Mouse (Mus musculus) spleen, postnatal 36 days (tissue): ENCODE measurements around the gene Cstl1.
"Not testable (repeated sequence)": the region's sequence is repeated elsewhere in the genome, so short reads cannot be mapped to it uniquely, and the experiment has no call there.

Experiments
- DNase-seq, 2 experiments: peaks; one replicate each; pipeline ENCODE4 v3.0.0; 2022; ENCODE audit warnings: low spot score in 2 of 2, mixed read lengths in 1 of 2

Cstl1 gene

GRCm38 (mm10) chr2:148750058-148750457 lies at the start of gene Cstl1:
Gene Cstl1 (plus strand): TSS chr2:148750358.
- no peak for DNase-seq

- peak in 1 of 2 experiments; percentile 11 for DNase-seq
Measured at GRCm38 (mm10) chr2:148706409-148707201, 43.6 kb upstream of the Cstl1 start.

- no peak for DNase-seq
Measured at GRCm38 (mm10) chr2:148707202-148707530, 43.0 kb upstream of the Cstl1 start.

GRCm38 (mm10) chr2:148712326-148712725 lies 37.8 kb upstream of the Cstl1 start:
- no peak for DNase-seq

- no peak for DNase-seq
Measured at GRCm38 (mm10) chr2:148717072-148717471, 33.1 kb upstream of the Cstl1 start.

- no peak for DNase-seq
Measured at GRCm38 (mm10) chr2:148719271-148719995, 30.7 kb upstream of the Cstl1 start.

- DNase-seq: no peak
Measured at GRCm38 (mm10) chr2:148731614-148732326, 18.4 kb upstream of the Cstl1 start.

GRCm38 (mm10) chr2:148732327-148733000 lies 17.7 kb upstream of the Cstl1 start, which contains the start of gene Napb:
Gene Napb (minus strand): TSS chr2:148732467.
- peak; percentile 75 to 80 for DNase-seq

- DNase-seq: no peak
Measured at GRCm38 (mm10) chr2:148743001-148743400, 7.2 kb upstream of the Cstl1 start.

- DNase-seq: no peak
Measured at GRCm38 (mm10) chr2:148743846-148744407, 6.2 kb upstream of the Cstl1 start.

- peak; percentile 56 to 72 for DNase-seq
Measured at GRCm38 (mm10) chr2:148751893-148752813, 2.0 kb downstream of the Cstl1 start.

GRCm38 (mm10) chr2:148754310-148754846 lies 4.2 kb downstream of the Cstl1 start:
- no peak for DNase-seq

GRCm38 (mm10) chr2:148763648-148764388 lies 13.7 kb downstream of the Cstl1 start:
- DNase-seq: peak; percentile 73

- DNase-seq: not testable (repeated sequence)
Measured at GRCm38 (mm10) chr2:148771397-148771796, 21.2 kb downstream of the Cstl1 start, which contains the start of gene Cst11. Gene Cst11 (minus strand): TSS chr2:148771497.

- DNase-seq: no peak
Measured at GRCm38 (mm10) chr2:148781709-148782108, 31.6 kb downstream of the Cstl1 start, which contains the start of gene 8030411F24Rik. Gene 8030411F24Rik (plus strand): TSS chr2:148782009.

- no peak for DNase-seq
Measured at GRCm38 (mm10) chr2:148789142-148789541, 39.0 kb downstream of the Cstl1 start, which contains the start of gene Cst12. Gene Cst12 (plus strand): TSS chr2:148789361.

- no peak for DNase-seq
Measured at GRCm38 (mm10) chr2:148798485-148798884, 48.3 kb downstream of the Cstl1 start, which contains the start of gene Cst8. Gene Cst8 (plus strand): TSS chr2:148798785.

- DNase-seq: no peak
Measured at GRCm38 (mm10) chr2:148801491-148801921, 51.3 kb downstream of the Cstl1 start.
